Mouse (Mus musculus): ENCODE measurements around the gene Lsm10. TPM values are rescaled to one million over a fixed set of nuclear protein-coding genes. Genes with fewer than 3 reads are reported as not detected.

Lsm10 gene
- polyA plus RNA-seq (2015; fragmentation: Nextera tagmentation; extraction: Ambion mirVana) = 55.3 and 59.3 TPM in 2 replicates

GRCm38 (mm10) chr4:126096464-126097111, at the start of gene Lsm10:
Gene Lsm10, plus strand, starts transcription at chr4:126096623.
- Histone ChIP-seq H3K36me3 (ENCODE audit: insufficient read depth, low read length) (0 out of 2 replicates have a peak, but pooled peaks cover 5% of the 10 kb centered on the region), H3K9ac (replicated peaks; ENCODE audit: low read length) (peak within 1 kb of the TSS; percentile 89), H3K27me3 (ENCODE audit: insufficient read depth, low read length) (no peaks in the 10 kb centered on the region), H3K9me3 (ENCODE audit: low read length) (no peaks in the 10 kb centered on the region), H3K4me2 (replicated peaks; ENCODE audit: low read depth, low read length) (peak within 1 kb of the TSS; percentile 65), H3K4me1 (ENCODE audit: insufficient read depth, low read length) (peaks cover 6% of the 10 kb centered on the region; the same call in 1 of the 2 replicates), H3K27ac (ENCODE audit: low read length) (peak within 1 kb of the TSS; percentile 76), H3K4me3 (ENCODE audit: low read length) (peak within 1 kb of the TSS; percentile 80)
- 3% methylated on average over 37 of the region's 37 CpGs for WGBS
- peak; percentile 99 for ATAC-seq (ENCODE audit: low FRiP score, low TSS enrichment)

- Histone ChIP-seq H3K4me2 (replicated peaks; ENCODE audit: low read depth, low read length) (peak within 1 kb of the TSS; percentile 90), H3K9me3 (ENCODE audit: low read length) (no peaks in the 10 kb centered on the region), H3K36me3 (ENCODE audit: insufficient read depth, low read length) (peaks cover 16% of the 10 kb centered on the region), H3K4me1 (ENCODE audit: insufficient read depth, low read length) (peaks cover 10% of the 10 kb centered on the region), H3K27ac (ENCODE audit: low read length) (peak within 1 kb of the TSS; percentile 84), H3K9ac (replicated peaks; ENCODE audit: low read length) (peak within 1 kb of the TSS; percentile 91), H3K27me3 (ENCODE audit: insufficient read depth, low read length) (no peaks in the 10 kb centered on the region), H3K4me3 (ENCODE audit: low read length) (peak within 1 kb of the TSS; percentile 95)
- WGBS = under 1% methylated on average over 56 of the region's 56 CpGs
- peak; percentile 95 for ATAC-seq (ENCODE audit: low FRiP score, low TSS enrichment)
These were observed 49.4 kb upstream of the Lsm10 start, which contains the start of gene Mrps15 for GRCm38 (mm10) chr4:126046851-126047585. Gene Mrps15, plus strand, starts transcription at chr4:126046925.

- no peak overlapping the region for H3K9ac ChIP-seq (replicated peaks; ENCODE audit: low read length)
- peaks cover 41% of the 10 kb centered on the region for H3K36me3 ChIP-seq (ENCODE audit: insufficient read depth, low read length)
These were observed 44.8 kb upstream of the Lsm10 start for GRCm38 (mm10) chr4:126051617-126052016.

GRCm38 (mm10) chr4:126057207-126058133, 39.0 kb upstream of the Lsm10 start:
- Histone ChIP-seq H3K9me3 (ENCODE audit: low read length) (no peaks in the 10 kb centered on the region), H3K4me2 (replicated peaks; ENCODE audit: low read depth, low read length) (peak overlapping the region; percentile 93), H3K4me3 (ENCODE audit: low read length) (peak overlapping the region; percentile 84), H3K27ac (ENCODE audit: low read length) (peak overlapping the region; percentile 73), H3K27me3 (ENCODE audit: insufficient read depth, low read length) (no peaks in the 10 kb centered on the region), H3K9ac (replicated peaks; ENCODE audit: low read length) (peak overlapping the region; percentile 73), H3K36me3 (ENCODE audit: insufficient read depth, low read length) (peaks cover 21% of the 10 kb centered on the region), H3K4me1 (ENCODE audit: insufficient read depth, low read length) (peaks cover 16% of the 10 kb centered on the region)
- ATAC-seq (ENCODE audit: low FRiP score, low TSS enrichment) = no peak
- 13% methylated on average over 19 of the region's 19 CpGs for WGBS

More at GRCm38 (mm10) chr4:126051617-126052016, 44.8 kb upstream of the Lsm10 start:
- Histone ChIP-seq H3K4me3 (ENCODE audit: low read length) (no peak overlapping the region), H3K27me3 (ENCODE audit: insufficient read depth, low read length) (no peaks in the 10 kb centered on the region), H3K4me1 (ENCODE audit: insufficient read depth, low read length) (peaks cover 10% of the 10 kb centered on the region), H3K27ac (ENCODE audit: low read length) (no peak overlapping the region), H3K9me3 (ENCODE audit: low read length) (no peaks in the 10 kb centered on the region), H3K4me2 (replicated peaks; ENCODE audit: low read depth, low read length) (no peak overlapping the region)
- no peak for ATAC-seq (ENCODE audit: low FRiP score, low TSS enrichment)
- 67% methylated on average over 7 of the region's 7 CpGs for WGBS

- Histone ChIP-seq H3K4me3 (ENCODE audit: low read length) (peak within 1 kb of the TSS; percentile 84), H3K36me3 (ENCODE audit: insufficient read depth, low read length) (peaks cover 16% of the 10 kb centered on the region), H3K9ac (replicated peaks; ENCODE audit: low read length) (peak within 1 kb of the TSS; percentile 78), H3K9me3 (ENCODE audit: low read length) (no peaks in the 10 kb centered on the region), H3K4me2 (replicated peaks; ENCODE audit: low read depth, low read length) (peak within 1 kb of the TSS; percentile 93), H3K27ac (ENCODE audit: low read length) (peak within 1 kb of the TSS; percentile 73), H3K4me1 (ENCODE audit: insufficient read depth, low read length) (peaks cover 16% of the 10 kb centered on the region), H3K27me3 (ENCODE audit: insufficient read depth, low read length) (no peaks in the 10 kb centered on the region)
- WGBS = under 1% methylated on average over 57 of the region's 57 CpGs
- peak; percentile 98 for ATAC-seq (ENCODE audit: low FRiP score, low TSS enrichment)
These were observed 38.1 kb upstream of the Lsm10 start, which contains the start of gene Oscp1 for GRCm38 (mm10) chr4:126058134-126058996. Gene Oscp1, plus strand, starts transcription at chr4:126058565.

GRCm38 (mm10) chr4:126058997-126059362, 37.4 kb upstream of the Lsm10 start:
- H3K4me1 ChIP-seq (ENCODE audit: insufficient read depth, low read length) = peaks cover 16% of the 10 kb centered on the region
- peak overlapping the region; percentile 93 for H3K4me2 ChIP-seq (replicated peaks; ENCODE audit: low read depth, low read length)
- H3K9me3 ChIP-seq (ENCODE audit: low read length) = no peaks in the 10 kb centered on the region
- no peak for ATAC-seq (ENCODE audit: low FRiP score, low TSS enrichment)
- peaks cover 11% of the 10 kb centered on the region for H3K36me3 ChIP-seq (ENCODE audit: insufficient read depth, low read length)
- peak overlapping the region; percentile 84 for H3K4me3 ChIP-seq (ENCODE audit: low read length)
- H3K27ac ChIP-seq (ENCODE audit: low read length) = no peak overlapping the region
- WGBS = 33% methylated on average over 9 of the region's 9 CpGs
- H3K27me3 ChIP-seq (ENCODE audit: insufficient read depth, low read length) = no peaks in the 10 kb centered on the region
- peak overlapping the region; percentile 78 for H3K9ac ChIP-seq (replicated peaks; ENCODE audit: low read length)

- Histone ChIP-seq H3K9me3 (ENCODE audit: low read length) (no peaks in the 10 kb centered on the region), H3K4me3 (ENCODE audit: low read length) (no peak overlapping the region), H3K4me1 (ENCODE audit: insufficient read depth, low read length) (peaks cover 9% of the 10 kb centered on the region), H3K9ac (replicated peaks; ENCODE audit: low read length) (no peak overlapping the region), H3K27ac (ENCODE audit: low read length) (no peak overlapping the region), H3K36me3 (ENCODE audit: insufficient read depth, low read length) (no peaks in the 10 kb centered on the region), H3K4me2 (replicated peaks; ENCODE audit: low read depth, low read length) (no peak overlapping the region), H3K27me3 (ENCODE audit: insufficient read depth, low read length) (no peaks in the 10 kb centered on the region)
- no peak for ATAC-seq (ENCODE audit: low FRiP score, low TSS enrichment)
- 37% methylated on average over 1 of the region's 1 CpGs for WGBS
These were observed 33.6 kb upstream of the Lsm10 start for GRCm38 (mm10) chr4:126062856-126063255.

- Histone ChIP-seq H3K36me3 (ENCODE audit: insufficient read depth, low read length) (no peaks in the 10 kb centered on the region), H3K9me3 (ENCODE audit: low read length) (no peaks in the 10 kb centered on the region), H3K27me3 (ENCODE audit: insufficient read depth, low read length) (no peaks in the 10 kb centered on the region), H3K4me1 (ENCODE audit: insufficient read depth, low read length) (no peaks in the 10 kb centered on the region), H3K27ac (ENCODE audit: low read length) (no peak overlapping the region), H3K4me3 (ENCODE audit: low read length) (no peak overlapping the region), H3K4me2 (replicated peaks; ENCODE audit: low read depth, low read length) (no peak overlapping the region), H3K9ac (replicated peaks; ENCODE audit: low read length) (no peak overlapping the region)
- WGBS = 85% methylated on average over 7 of the region's 7 CpGs
- no peak for ATAC-seq (ENCODE audit: low FRiP score, low TSS enrichment)
These were observed 31.2 kb upstream of the Lsm10 start for GRCm38 (mm10) chr4:126065241-126065640.
